Mouse (Mus musculus) thymus, postnatal 14 days (tissue): Measurements from ENCODE around the gene Zfp941.

Experiments used
- DNase-seq: peaks from one replicate; pipeline ENCODE4 v3.0.0; 2021

Gene Zfp941

DNA sequence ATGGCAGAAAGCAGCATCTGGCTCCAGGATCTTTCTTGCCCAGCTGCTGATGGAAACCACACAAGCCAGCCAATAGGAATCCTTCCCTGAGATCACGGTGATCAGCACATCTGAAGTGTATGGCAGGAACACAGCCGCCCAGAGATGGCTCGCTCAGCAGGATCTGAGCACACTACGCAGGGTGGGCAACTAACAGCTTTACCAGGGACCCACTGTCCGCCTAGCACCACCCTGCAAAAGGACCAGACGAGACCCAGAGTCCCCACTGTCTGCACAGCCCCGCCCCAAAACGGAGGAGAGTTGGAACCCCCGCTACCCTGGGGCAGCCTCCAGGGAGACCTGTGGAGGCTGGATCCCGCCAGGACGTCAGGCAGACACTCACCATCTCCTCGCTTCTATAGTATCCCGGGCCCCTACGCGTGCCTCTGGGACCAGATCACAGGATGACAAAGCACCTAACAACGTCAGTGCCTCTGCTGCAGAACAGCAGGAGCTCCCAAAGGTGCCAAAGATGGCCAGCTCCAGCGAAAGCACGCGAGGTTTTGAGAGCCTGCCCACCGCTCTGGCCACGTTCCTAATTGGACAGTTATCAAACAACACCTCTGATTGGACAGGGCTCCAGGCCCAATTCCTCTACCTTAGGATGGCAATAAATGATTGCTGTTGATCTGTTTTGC lies at the start of gene Zfp941:
TSS of gene Zfp941 (minus strand) at position 526 of the 677 bp plus-strand sequence.
- DNase-seq: no peak

- DNase-seq: no peak
Observed at GRCm38 (mm10) chr7:140864761-140865160, 42.8 kb upstream of the Zfp941 start.

- no peak for DNase-seq
Observed at GRCm38 (mm10) chr7:140860728-140861127, 38.8 kb upstream of the Zfp941 start.

DNA sequence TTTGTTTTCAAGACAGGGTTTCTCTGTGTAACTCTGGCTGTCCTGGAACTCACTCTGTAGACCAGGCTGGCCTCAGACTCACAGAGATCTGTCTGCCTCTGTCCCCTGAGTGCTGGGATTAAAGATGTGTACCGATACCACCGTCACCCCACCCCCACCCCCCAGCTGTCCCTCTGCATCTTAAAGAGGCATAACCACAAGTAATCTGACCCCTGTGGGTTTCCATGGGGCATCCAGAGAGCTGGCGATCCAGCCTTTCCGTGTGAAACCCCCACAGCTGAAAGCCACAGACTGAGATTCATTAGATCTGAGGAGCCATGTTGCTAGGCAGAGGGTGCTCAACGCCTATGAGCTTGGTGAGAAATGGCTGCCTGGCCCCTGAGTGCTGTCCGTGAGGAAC lies 38.0 kb upstream of the Zfp941 start:
- no peak for DNase-seq

DNA sequence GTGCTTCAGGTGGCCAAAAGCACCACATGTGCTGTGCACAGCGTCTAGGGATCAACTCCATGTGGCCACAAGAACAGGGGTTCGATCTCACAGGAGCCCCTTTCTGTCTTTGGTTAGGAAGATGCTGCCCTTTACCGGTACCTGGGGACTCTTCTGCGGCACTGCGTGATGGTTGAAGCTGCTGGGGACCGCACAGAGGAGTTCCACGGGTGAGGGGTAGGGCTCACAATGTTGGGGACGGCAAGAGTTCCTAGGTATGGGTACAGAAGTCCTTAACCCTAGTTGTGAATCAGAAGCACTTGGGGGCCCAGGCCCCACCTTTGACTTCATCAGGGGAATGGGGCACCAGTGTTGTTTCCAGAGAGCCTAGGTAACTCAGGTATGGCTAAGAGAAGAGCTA lies 36.8 kb upstream of the Zfp941 start:
- DNase-seq: no peak

- DNase-seq: no peak
Observed at GRCm38 (mm10) chr7:140857550-140858505, 35.9 kb upstream of the Zfp941 start, which contains the start of gene Bet1l. Bet1l (minus strand) TSS chr7:140857577.

GRCm38 (mm10) chr7:140856785-140857549 lies 35.0 kb upstream of the Zfp941 start, which contains the start of gene Ric8a:
Ric8a (plus strand) TSS chr7:140856957.
- peak; percentile 88 for DNase-seq

GRCm38 (mm10) chr7:140855860-140856784 lies 34.1 kb upstream of the Zfp941 start, which contains the start of gene Gm45785:
Gm45785 (minus strand) TSS chr7:140856331.
- DNase-seq: peak; percentile 61

GRCm38 (mm10) chr7:140855181-140855580 lies 33.2 kb upstream of the Zfp941 start:
- DNase-seq: no peak

- DNase-seq: no peak
Observed at GRCm38 (mm10) chr7:140854483-140854882, 32.5 kb upstream of the Zfp941 start.

- DNase-seq: no peak
Observed at GRCm38 (mm10) chr7:140853386-140853785, 31.4 kb upstream of the Zfp941 start.

GRCm38 (mm10) chr7:140851916-140852315 lies 29.9 kb upstream of the Zfp941 start:
- no peak for DNase-seq

GRCm38 (mm10) chr7:140848591-140848990 lies 26.6 kb upstream of the Zfp941 start:
- DNase-seq: no peak

GRCm38 (mm10) chr7:140847755-140848580 lies 26.0 kb upstream of the Zfp941 start, which contains the start of gene Odf3:
Odf3 (plus strand) TSS chr7:140847805.
- DNase-seq: no peak

- no peak for DNase-seq
Observed at GRCm38 (mm10) chr7:140846676-140847075, 24.7 kb upstream of the Zfp941 start.

- no peak for DNase-seq
Observed at GRCm38 (mm10) chr7:140845683-140846082, 23.7 kb upstream of the Zfp941 start.

DNA sequence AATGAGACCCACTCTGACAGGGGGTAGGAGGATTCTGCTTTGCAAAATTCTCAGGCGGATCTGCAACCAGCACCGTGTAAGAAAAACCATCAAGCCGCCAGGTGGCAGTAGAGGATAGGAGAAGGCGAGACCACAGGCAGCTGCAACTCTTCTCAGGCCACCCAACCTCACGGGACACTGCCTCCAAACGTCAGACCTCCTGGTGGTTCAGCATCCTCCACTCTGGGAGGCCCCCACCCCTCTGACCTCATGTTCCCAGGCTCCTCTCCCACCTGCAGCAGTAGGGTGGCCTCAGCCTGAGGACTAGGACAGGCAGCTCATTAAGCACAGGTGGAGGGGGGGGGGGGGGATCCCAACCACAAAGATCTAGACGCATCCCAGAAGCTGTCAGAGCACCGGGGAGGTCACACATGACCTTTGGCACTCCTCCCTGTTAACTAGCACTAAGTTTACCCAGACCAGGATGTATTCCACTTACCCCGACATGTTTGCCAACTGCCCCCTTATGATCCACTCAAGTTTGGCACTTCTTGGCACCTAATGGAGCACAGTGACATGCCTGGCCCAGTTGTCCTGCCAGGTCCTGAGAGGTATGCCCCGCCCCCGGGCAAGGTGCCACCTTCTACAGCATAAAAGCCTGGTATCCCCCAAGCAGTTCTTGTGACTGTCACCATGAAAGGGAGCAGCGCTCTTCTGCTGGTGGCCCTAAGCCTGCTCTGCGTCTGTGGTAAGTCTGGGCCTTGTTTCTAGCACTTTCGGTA lies 23.1 kb upstream of the Zfp941 start, which contains the start of gene Scgb1c1:
TSS of gene Scgb1c1 (plus strand) at position 643 of the 761 bp plus-strand sequence.
- DNase-seq: peak; percentile 92

GRCm38 (mm10) chr7:140843806-140844205 lies 21.8 kb upstream of the Zfp941 start:
- DNase-seq: no peak
